Mouse (Mus musculus): ENCODE measurements at regions not wholly inside any gene's neighbourhood (a gene's known extent, or its start where the extent isn't known, plus 50 kb on each side); places are given as distances from the start of the nearest gene placed in this dataset.

DNA sequence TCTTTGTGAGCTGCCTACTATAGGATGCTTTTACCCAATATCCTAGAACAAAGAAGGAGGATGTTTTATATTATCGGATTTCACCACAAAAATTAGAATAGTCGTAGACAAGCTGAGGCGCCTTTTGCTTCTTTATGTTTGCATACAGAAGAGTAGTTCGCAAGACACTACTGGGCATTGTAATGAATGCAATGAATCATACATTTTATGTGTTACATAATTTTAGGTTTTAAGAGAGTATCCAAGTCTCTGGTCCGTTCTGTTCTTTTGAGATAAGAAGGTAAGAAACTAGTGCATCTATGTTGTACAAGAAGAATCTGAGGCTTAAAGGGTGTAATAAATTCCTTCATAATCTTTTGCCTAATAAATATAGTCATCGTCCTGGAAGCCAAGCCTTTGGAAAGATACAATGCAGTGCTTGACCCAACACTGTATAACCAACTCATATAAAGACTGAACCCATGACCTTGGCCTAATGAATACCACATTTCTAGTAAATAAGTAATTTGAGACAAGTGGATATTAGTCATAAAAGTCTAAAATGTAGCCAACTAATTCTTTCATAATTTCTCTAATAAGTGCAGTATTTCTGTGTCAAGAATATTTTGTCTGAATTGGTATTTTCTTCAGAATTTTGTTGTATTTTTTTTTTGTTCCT, 108.5 kb upstream of the Kitl start:
- no peak overlapping the region for H3K4me3 ChIP-seq (replicated peaks)
- TF ChIP-seq GATA1 (IDR thresholded peaks at IDR 0.05; ENCODE audit: borderline replicate concordance, low read length) (no peak), FLI1 (IDR thresholded peaks at IDR 0.05; ENCODE audit: low read length) (no peak)
- no peaks in the 10 kb centered on the region for H3K9me3 ChIP-seq
- H3K27me3 ChIP-seq (replicated peaks): no peaks in the 10 kb centered on the region
- no peaks in the 10 kb centered on the region for H3K36me3 ChIP-seq (replicated peaks; ENCODE audit: low read length)
- no peaks in the 10 kb centered on the region for H3K4me1 ChIP-seq

DNA sequence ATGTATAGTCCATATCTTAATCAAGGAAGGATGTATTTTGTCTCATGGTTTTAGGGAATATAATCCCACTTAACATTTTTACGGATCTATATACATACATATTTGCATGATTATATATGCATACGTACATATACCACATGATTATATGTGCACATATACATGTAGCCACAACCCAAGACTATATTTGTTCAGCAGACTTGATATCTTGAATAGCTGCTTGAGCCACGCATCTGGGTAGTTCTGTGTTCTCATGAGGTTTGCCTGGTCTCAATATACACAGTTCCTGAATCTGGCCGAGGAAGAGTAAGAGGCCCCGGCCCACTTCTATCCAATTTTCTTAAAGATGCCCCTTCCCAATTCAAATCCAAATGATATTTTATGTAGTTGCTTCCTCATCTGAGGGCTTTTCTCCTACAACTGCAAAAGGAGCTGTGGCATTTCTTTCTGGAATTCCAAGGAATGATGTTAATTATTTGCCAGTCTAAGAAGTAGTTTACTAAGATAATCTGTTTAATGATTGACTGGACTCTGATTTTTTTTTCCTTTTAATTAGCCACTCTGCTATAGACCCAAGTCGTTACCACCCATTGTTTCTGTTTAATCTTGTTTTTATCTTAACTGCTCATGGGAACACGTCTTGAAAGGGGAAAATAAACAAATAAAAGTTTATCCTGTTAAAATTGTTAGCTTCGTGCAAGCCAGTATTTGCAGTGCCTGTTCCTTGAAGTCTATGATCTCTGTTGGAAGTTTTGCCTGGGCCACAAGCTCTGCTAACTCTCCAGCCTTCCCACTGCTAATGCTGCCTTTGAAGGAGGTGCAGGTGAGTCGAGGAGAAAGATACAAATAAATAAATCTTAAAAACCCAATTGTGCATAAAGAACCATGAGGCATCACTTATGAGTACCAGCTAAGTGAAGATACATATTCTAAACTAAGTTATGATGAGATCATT, 112.9 kb upstream of the Kitl start:
- Histone ChIP-seq H3K9me3 (no peaks in the 10 kb centered on the region), H3K4me3 (replicated peaks) (no peak overlapping the region), H3K4me1 (no peaks in the 10 kb centered on the region), H3K36me3 (replicated peaks; ENCODE audit: low read length) (no peaks in the 10 kb centered on the region), H3K27me3 (replicated peaks) (no peaks in the 10 kb centered on the region)
- TF ChIP-seq FLI1 (IDR thresholded peaks at IDR 0.05; ENCODE audit: low read length) (no peak), GATA1 (IDR thresholded peaks at IDR 0.05; ENCODE audit: borderline replicate concordance, low read length) (no peak)

DNA sequence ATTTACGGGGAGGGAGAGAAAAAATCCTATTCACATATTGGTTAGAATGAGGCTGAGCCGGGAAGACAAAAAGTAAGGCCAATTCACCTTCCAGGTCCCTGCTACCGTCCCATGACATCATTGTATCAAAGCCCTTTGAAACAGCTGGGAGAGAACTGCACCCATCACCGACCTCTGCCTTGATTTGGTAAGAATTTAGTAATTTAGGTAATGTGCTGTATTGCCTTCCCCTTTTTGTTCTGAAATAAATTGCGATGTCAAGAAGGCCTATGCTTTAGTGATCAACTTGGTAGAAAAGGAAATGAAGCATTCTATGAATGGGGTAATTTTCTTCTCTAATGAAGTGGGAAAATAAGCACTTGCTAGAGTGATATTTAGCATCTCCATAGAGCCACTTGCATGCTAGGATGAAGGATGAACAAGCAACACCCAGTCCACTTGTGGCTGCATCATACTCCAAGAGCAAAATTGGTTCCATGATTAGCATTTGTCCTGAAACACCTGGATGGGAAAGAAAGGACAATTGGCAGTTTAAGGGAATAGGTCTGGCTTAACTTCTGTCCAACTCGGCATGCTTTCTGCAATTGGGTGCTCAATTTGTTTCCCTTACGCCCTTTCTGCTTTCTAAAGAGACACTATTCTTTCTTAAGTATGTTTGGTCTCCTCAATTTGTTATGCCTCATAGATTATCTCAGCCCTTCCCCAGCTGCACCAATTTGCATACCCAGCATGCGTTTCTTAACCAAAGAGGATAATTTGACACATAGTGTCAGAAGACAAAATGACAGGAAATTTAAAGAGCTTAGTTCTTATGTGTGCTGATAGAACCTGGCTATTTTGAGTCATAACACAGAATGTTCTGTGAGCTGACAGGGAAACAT, 114.2 kb upstream of the Kitl start:
- Histone ChIP-seq H3K4me1 (no peaks in the 10 kb centered on the region), H3K36me3 (replicated peaks; ENCODE audit: low read length) (no peaks in the 10 kb centered on the region), H3K27me3 (replicated peaks) (no peaks in the 10 kb centered on the region), H3K4me3 (replicated peaks) (no peak overlapping the region), H3K9me3 (no peaks in the 10 kb centered on the region)
- TF ChIP-seq FLI1 (IDR thresholded peaks at IDR 0.05; ENCODE audit: low read length): no peak
- TF ChIP-seq GATA1 (IDR thresholded peaks at IDR 0.05; ENCODE audit: borderline replicate concordance, low read length): no peak

DNA sequence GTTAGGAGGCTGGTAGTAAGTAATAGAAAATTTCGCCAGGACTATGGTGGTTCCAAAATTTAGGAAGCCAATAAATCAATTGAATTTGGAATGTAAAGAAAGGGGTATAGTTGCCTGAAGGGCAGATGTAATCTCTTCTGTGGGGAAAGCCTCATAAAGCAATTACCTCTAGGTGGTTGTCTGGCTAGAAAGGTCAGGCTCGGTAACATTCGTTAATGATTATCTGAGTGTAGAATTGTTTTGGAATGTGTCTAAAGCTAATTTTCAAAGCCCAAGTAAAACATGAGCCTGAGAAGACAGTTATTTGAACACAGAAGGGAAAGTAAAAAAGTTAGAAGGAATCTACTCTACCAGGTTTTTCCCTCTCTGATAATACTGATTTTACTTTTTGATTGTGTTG, 121.4 kb upstream of the Kitl start:
- Histone ChIP-seq H3K9me3 (no peaks in the 10 kb centered on the region), H3K4me3 (replicated peaks) (no peak overlapping the region), H3K36me3 (replicated peaks; ENCODE audit: low read length) (no peaks in the 10 kb centered on the region), H3K4me1 (no peaks in the 10 kb centered on the region), H3K27me3 (replicated peaks) (no peaks in the 10 kb centered on the region)
- TF ChIP-seq GATA1 (IDR thresholded peaks at IDR 0.05; ENCODE audit: borderline replicate concordance, low read length): no peak
- no peak for TF ChIP-seq FLI1 (IDR thresholded peaks at IDR 0.05; ENCODE audit: low read length)

DNA sequence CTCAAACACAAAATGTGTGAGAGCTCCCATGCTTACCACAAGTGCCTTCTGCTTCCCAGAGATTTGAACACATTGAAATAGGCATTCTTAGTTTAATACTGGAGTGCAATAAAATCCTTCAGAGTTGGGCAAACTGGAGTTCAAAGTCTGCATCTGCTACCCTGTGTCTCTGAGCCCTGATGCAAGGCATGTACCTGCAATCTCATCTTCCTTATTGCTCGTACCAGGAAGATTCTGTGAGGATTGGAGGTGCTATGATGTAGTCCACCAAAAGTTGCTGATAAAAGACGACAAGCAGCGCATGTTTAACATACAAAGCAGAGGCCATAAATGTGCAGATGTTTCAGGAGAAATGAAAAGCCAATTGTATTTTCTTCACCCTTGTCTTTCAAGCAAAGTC, 123.5 kb upstream of the Kitl start:
- Histone ChIP-seq H3K4me1 (no peaks in the 10 kb centered on the region), H3K36me3 (replicated peaks; ENCODE audit: low read length) (no peaks in the 10 kb centered on the region), H3K27me3 (replicated peaks) (no peaks in the 10 kb centered on the region), H3K9me3 (no peaks in the 10 kb centered on the region), H3K4me3 (replicated peaks) (no peak overlapping the region)
- TF ChIP-seq GATA1 (IDR thresholded peaks at IDR 0.05; ENCODE audit: borderline replicate concordance, low read length) (no peak), FLI1 (IDR thresholded peaks at IDR 0.05; ENCODE audit: low read length) (no peak)

DNA sequence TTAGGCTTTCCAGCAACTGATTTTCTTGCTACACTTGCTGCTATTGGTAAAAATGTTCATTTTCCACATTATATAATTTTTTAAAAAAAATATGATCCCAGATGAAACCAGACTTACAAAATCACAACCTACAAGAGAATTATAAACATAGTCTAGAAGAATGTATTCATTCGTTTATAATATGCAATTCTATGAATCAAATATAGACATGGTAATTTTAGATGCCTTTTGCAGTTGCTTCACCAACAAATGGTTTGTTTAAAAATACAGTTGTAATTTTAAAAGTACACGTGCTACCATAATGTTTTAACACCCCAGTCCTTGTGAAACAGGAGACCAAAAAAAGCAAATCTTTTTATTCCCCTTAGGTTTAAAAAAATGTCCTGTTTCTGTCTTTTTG, 122.4 kb upstream of the Csl start:
- Histone ChIP-seq H3K36me3 (replicated peaks; ENCODE audit: low read length) (no peaks in the 10 kb centered on the region), H3K4me3 (replicated peaks) (no peak overlapping the region)

DNA sequence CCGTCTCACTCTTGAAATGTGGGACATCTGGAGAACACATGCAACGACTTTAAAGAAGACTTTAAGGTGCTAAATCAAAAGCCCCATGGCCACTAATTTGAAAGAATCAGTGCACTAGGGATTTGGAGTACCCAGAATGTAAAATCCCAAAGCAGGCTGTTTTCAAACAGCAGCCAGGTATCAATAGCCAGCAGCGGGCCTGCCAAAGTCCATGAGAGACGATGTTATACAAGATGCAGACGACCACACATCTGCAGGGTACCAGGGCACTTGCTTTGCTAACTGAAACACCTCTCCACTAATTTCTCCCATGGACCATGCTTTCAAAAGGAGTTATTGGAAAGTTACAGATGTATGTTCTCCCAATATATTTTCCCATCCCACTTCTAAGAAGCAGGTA, 119.9 kb upstream of the Csl start:
- Histone ChIP-seq H3K4me3 (replicated peaks) (no peak overlapping the region), H3K9me3 (peaks cover 6% of the 10 kb centered on the region), H3K4me1 (no peaks in the 10 kb centered on the region), H3K36me3 (replicated peaks; ENCODE audit: low read length) (no peaks in the 10 kb centered on the region), H3K27me3 (replicated peaks) (no peaks in the 10 kb centered on the region)
- TF ChIP-seq FLI1 (IDR thresholded peaks at IDR 0.05; ENCODE audit: low read length): no peak
- no peak for TF ChIP-seq GATA1 (IDR thresholded peaks at IDR 0.05; ENCODE audit: borderline replicate concordance, low read length)

More for the DNA sequence above, 122.4 kb upstream of the Csl start:
- H3K4me1 ChIP-seq: no peaks in the 10 kb centered on the region
- TF ChIP-seq FLI1 (IDR thresholded peaks at IDR 0.05; ENCODE audit: low read length): no peak
- no peak for TF ChIP-seq GATA1 (IDR thresholded peaks at IDR 0.05; ENCODE audit: borderline replicate concordance, low read length)
- H3K27me3 ChIP-seq (replicated peaks): no peaks in the 10 kb centered on the region
- peaks cover 9% of the 10 kb centered on the region for H3K9me3 ChIP-seq

DNA sequence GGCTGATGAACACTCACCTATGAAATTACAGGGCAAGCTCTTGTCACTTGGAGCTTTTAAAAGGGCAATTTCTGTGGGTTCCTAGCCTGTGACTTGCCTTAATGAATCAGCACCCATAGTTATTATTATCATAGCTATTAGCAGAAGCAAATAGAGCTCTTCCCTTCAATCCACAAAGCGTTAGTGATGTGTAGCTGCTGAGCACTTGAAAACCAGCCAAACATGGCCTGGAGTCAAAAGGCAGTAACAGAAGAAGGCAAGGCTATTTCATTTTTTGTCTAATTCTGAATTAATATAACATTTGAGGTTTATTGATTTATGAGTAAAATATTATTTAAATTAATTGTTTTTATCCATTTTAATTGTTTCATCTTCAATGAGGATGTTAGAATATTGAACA, 105.3 kb upstream of the Csl start:
- no peak for TF ChIP-seq FLI1 (IDR thresholded peaks at IDR 0.05; ENCODE audit: low read length)
- no peak for TF ChIP-seq GATA1 (IDR thresholded peaks at IDR 0.05; ENCODE audit: borderline replicate concordance, low read length)
- Histone ChIP-seq H3K27me3 (replicated peaks) (no peaks in the 10 kb centered on the region), H3K9me3 (0 out of 2 replicates have a peak, but pooled peaks cover 3% of the 10 kb centered on the region), H3K4me3 (replicated peaks) (no peak overlapping the region), H3K4me1 (no peaks in the 10 kb centered on the region), H3K36me3 (replicated peaks; ENCODE audit: low read length) (no peaks in the 10 kb centered on the region)

DNA sequence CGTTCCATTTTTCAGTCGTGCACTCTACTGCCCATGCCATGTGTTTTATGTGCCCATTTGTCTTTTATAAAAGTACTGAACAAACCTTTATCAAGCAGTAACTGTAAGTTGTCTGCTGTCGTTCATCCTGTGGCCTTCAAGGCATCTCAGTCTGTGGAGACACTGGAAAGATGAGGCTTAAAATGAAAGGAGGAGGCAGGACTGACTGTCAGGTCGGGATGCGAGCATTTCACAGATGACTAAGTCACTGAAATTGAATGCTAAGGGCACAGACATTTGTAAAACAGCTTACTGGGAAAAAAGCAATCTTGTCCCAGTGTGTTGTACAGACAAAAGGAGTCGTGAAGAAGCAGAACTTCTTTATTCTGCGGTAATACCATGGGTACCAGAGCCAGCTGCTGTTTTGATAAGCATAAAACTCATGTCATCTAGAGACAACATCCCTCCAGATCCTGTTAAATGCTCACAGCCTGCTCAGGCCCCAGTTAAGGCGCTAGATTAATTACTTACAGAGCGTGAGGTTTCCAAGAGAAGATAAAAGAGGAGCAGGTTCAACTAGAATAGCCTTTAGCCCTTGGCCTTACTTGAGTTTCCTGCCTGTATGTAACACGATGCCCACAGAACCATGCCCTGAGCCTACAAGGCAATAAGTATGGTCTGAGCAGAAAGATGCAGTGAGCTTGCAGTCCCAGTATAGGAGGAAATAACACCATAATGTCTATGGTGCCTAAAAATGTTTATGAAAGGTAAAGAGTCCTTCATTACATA, 101.0 kb upstream of the Csl start:
- no peaks in the 10 kb centered on the region for H3K36me3 ChIP-seq (replicated peaks; ENCODE audit: low read length)
- TF ChIP-seq GATA1 (IDR thresholded peaks at IDR 0.05; ENCODE audit: borderline replicate concordance, low read length) (no peak), FLI1 (IDR thresholded peaks at IDR 0.05; ENCODE audit: low read length) (no peak)
- peaks cover 7% of the 10 kb centered on the region; the same call in 1 of the 2 replicates for H3K9me3 ChIP-seq
- no peaks in the 10 kb centered on the region for H3K4me1 ChIP-seq
- no peak overlapping the region for H3K4me3 ChIP-seq (replicated peaks)
- no peaks in the 10 kb centered on the region for H3K27me3 ChIP-seq (replicated peaks)

Measured in megakaryocyte, embryonic 14.5 days (primary cell).